Mouse (Mus musculus) heart, embryonic 14.5 days (tissue): ENCODE measurements around the gene Gm49321. TPM values are rescaled to one million over a fixed set of nuclear protein-coding genes. Genes with fewer than 3 reads are reported as not detected.
A peak's percentile ranks its signal among the peaks of the same experiment; 100 is the strongest.

Experiments
- ATAC-seq: fragments of 200-750 bp; cut with Nextera tagmentation; 2 replicates; pipeline ENCODE4 v1.8.0; 2017; ENCODE audit warnings: low read depth, moderate TSS enrichment; ENCODE audit not compliant: insufficient number of reproducible peaks, insufficient read depth, low FRiP score
- H3K27ac ChIP-seq, 2 experiments: fragments of 200-500 bp in 1 of 2; fragments of 300-500 bp in 1 of 2; sonication (generic) in 1 of 2; replicated peaks in 1 of 2; 2 replicates each; pipeline ENCODE4 v1.5.1; 2012 to 2014; ENCODE audit warnings: low read depth in 2 of 2, low read length in 2 of 2, control low read depth in 1 of 2, mild to moderate bottlenecking in 1 of 2, mixed read lengths in 1 of 2; ENCODE audit not compliant: control insufficient read depth in 1 of 2, insufficient read depth in 1 of 2
- H3K27me3 ChIP-seq: fragments of 300-500 bp; sonication (generic); 2 replicates; pipeline ENCODE4 v1.6.1; 2014; ENCODE audit warnings: mild to moderate bottlenecking, low read length, control low read depth; ENCODE audit not compliant: control insufficient read depth, insufficient read depth
- H3K36me3 ChIP-seq: fragments of 300-500 bp; sonication (generic); 2 replicates; pipeline ENCODE4 v1.6.1; 2014; ENCODE audit warnings: mild to moderate bottlenecking, control low read depth, low read length, mixed read lengths; ENCODE audit not compliant: control insufficient read depth, insufficient read depth
- H3K4me1 ChIP-seq, 2 experiments: fragments of 200-500 bp in 1 of 2; fragments of 300-500 bp in 1 of 2; sonication (generic) in 1 of 2; 2 replicates each; pipeline ENCODE4 v1.6.1; 2012 to 2014; ENCODE audit warnings: low read length in 2 of 2, control low read depth in 1 of 2, mixed read lengths in 1 of 2; ENCODE audit not compliant: control insufficient read depth in 2 of 2, insufficient read depth in 2 of 2
- H3K4me2 ChIP-seq: fragments of 300-500 bp; sonication (generic); 2 replicates; pipeline ENCODE4 v1.6.1; 2014; ENCODE audit warnings: mild to moderate bottlenecking, low read length
- H3K4me3 ChIP-seq, 2 experiments: fragments of 200-500 bp in 1 of 2; fragments of 300-500 bp in 1 of 2; sonication (generic) in 1 of 2; 2 replicates each; pipeline ENCODE4 v1.5.1; 2012 to 2014; ENCODE audit warnings: low read length in 2 of 2, mild to moderate bottlenecking in 2 of 2, control low read depth in 1 of 2, low read depth in 1 of 2, moderate library complexity in 1 of 2; ENCODE audit not compliant: control insufficient read depth in 1 of 2, insufficient read depth in 1 of 2
- H3K9ac ChIP-seq: fragments of 300-500 bp; sonication (generic); 2 replicates; pipeline ENCODE4 v1.6.1; 2014; ENCODE audit warnings: mild to moderate bottlenecking, low read length
- H3K9me3 ChIP-seq: fragments of 300-500 bp; sonication (generic); 2 replicates; pipeline ENCODE4 v1.6.1; 2016; ENCODE audit warnings: low read length, control low read depth; ENCODE audit not compliant: control insufficient read depth
- WGBS: fragments of 180-500 bp; shearing (Covaris S2); extraction: QIAGEN DNeasy Blood & Tissue Kit; methylation state at CpG from one replicate; pipeline ENCODE4 v1.1.7; 2014; 5-methylcytosine and 5-hydroxymethylcytosine counted together
- polyA plus RNA-seq: library from polyadenylated mRNA; unstranded; fragments of >200 nt; fragmentation: Nextera tagmentation; extraction: Ambion mirVana; gene quantifications from 2 replicates; pipeline ENCODE4 v1.2.1, GENCODE M21; 2014

The Gm49321 gene
- polyA plus RNA-seq, 1 experiment from 2014 or later = 13.1 TPM

DNA sequence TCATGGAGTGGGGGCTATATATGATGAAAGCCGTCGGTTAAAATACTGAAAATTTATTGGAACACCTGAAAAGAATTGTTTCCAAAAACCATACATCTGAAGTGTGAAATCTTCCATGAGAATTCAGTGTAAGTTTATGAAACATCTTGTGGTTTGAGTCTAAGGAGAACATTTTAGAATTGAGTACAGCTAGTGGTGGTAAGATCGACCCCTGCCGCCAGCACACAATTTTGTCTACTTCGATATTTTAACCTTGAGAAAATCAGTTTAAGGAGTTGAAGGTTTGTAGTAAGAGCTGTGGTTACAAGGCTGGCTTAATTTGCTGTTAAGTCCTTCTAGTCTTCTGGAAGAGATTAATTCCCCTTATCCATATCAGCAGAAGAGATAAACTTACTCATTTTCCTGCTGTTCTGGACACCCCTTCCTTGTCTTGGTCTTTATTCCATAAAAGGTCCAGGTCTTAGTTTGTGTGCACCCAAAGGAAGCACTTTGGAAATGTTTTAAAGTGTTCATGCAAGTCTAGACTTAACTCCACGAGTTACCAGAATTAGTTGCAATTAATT is 28.4 kb upstream of the Gm49321 start:
- H3K4me1 ChIP-seq = peaks cover 3 to 17% of the 10 kb centered on the region in 2 experiments
- WGBS = 1% methylated on average over 6 of the region's 6 CpGs
- no peaks in the 10 kb centered on the region for H3K27me3 ChIP-seq
- no peaks in the 10 kb centered on the region for H3K36me3 ChIP-seq
- peak overlapping the region; percentile 100 for H3K9ac ChIP-seq
- peak overlapping the region; percentile 70 to 97 for H3K4me3 ChIP-seq
- no peak for ATAC-seq
- H3K27ac ChIP-seq = peak overlapping the region; percentile 98 to 100
- H3K9me3 ChIP-seq = no peaks in the 10 kb centered on the region
- H3K4me2 ChIP-seq = peak overlapping the region; percentile 64

DNA sequence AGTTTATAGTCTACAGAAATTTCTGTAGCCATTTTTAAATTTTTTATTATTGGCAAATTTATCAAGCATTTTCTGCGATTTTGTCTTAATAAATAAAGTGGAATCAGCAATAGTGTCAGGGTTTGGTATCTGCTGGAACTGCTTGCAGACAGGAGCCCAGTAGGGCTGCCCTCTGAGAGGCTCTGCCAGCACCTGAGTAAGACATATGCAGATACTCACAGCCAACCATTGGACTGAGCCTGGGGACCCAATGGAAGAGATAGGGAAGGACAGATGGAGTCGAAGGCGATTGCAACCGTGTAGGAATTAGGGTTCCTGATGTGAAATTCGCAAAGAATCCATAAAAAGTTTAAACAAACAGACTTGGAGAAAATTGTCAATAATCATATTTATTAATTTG is 19.0 kb upstream of the Gm49321 start:
- no peak overlapping the region for H3K27ac ChIP-seq
- no peak overlapping the region for H3K9ac ChIP-seq
- no peaks in the 10 kb centered on the region for H3K27me3 ChIP-seq
- no peaks in the 10 kb centered on the region for H3K36me3 ChIP-seq
- no peak overlapping the region for H3K4me2 ChIP-seq
- no peaks in the 10 kb centered on the region for H3K9me3 ChIP-seq
- H3K4me3 ChIP-seq = no peak overlapping the region
- H3K4me1 ChIP-seq = peaks cover 2 to 13% of the 10 kb centered on the region in 2 experiments; a peak in 3 of 4 replicates
- 85% methylated on average over 5 of the region's 5 CpGs for WGBS
- no peak for ATAC-seq

DNA sequence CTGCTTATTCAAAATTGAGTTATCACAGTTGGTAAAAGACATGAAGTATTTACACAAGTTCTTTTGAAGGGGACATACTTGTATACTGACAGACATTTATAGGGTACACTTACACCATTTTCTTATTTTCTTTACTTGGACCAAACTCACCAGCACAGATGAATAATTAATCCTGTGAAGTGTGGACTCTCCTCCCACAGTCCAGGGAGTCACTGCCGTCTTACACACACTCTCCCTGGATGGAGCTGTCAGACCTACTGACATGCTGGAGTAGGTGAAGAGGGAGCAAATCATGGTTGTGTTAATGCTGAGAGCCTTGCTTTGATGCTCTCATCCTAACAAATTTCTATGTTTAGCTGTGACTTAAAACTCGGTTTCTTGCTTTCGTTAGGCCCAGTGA is 7.2 kb upstream of the Gm49321 start:
- Histone ChIP-seq H3K4me1 (0 out of 4 replicates have a peak, but pooled peaks cover 0 to 4% of the 10 kb centered on the region in 2 experiments), H3K4me2 (no peak overlapping the region), H3K9me3 (no peaks in the 10 kb centered on the region), H3K4me3 (no peak overlapping the region), H3K27me3 (no peaks in the 10 kb centered on the region), H3K36me3 (peaks cover 86% of the 10 kb centered on the region), H3K9ac (no peak overlapping the region), H3K27ac (peak overlapping the region in 1 of 2 experiments; percentile 5; a peak in 1 of 4 replicates)
- no peak for ATAC-seq
- WGBS = 50% methylated on average over 3 of the region's 3 CpGs

DNA sequence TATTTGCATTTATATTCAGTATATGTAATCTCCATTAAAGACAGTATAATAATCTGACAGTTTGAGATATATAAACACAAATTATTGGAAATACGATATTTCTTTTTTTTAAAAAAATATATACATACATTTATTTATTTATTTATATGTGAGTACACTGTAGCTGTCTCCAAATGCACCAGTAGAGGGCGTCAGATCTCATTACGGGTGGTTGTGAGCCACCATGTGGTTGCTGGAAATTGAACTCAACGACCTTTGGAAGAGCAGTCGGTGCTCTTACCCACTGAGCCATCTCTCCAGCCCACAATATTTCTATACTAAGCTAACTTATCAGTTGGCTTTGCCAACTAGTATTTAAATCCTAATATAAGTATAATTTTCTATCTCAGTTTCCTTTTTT is 6.2 kb upstream of the Gm49321 start:
- WGBS = 45% methylated on average over 5 of the region's 5 CpGs
- Histone ChIP-seq H3K4me2 (no peak overlapping the region), H3K9ac (no peak overlapping the region), H3K4me1 (no peaks in the 10 kb centered on the region), H3K27me3 (no peaks in the 10 kb centered on the region), H3K36me3 (peaks cover 93% of the 10 kb centered on the region), H3K4me3 (no peak overlapping the region), H3K9me3 (no peaks in the 10 kb centered on the region), H3K27ac (no peak overlapping the region)
- no peak for ATAC-seq

DNA sequence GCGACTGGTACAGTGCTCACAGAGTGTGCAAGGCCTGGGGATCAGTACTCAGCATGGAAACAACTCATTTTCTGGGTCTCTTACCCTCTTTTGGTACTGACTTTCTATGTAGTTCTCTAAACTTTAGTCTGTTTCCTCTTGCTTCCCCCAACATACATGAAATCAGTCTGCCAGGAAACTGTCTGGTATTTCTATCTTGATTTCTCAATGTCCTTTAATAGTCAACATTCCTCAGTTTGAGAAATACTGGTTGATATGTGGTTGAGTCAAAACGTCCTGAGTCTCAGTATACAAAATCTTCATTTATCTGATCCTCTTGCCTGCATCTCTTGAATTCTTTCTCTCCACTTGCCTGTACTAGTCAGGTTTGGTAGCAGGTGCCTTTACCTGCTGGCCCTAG is 2.9 kb upstream of the Gm49321 start:
- Histone ChIP-seq H3K9me3 (no peaks in the 10 kb centered on the region), H3K27me3 (no peaks in the 10 kb centered on the region), H3K36me3 (peaks cover 95% of the 10 kb centered on the region), H3K4me1 (no peaks in the 10 kb centered on the region), H3K27ac (no peak overlapping the region), H3K4me2 (no peak overlapping the region), H3K4me3 (no peak overlapping the region), H3K9ac (no peak overlapping the region)
- 56% methylated on average over 2 of the region's 2 CpGs for WGBS
- no peak for ATAC-seq

DNA sequence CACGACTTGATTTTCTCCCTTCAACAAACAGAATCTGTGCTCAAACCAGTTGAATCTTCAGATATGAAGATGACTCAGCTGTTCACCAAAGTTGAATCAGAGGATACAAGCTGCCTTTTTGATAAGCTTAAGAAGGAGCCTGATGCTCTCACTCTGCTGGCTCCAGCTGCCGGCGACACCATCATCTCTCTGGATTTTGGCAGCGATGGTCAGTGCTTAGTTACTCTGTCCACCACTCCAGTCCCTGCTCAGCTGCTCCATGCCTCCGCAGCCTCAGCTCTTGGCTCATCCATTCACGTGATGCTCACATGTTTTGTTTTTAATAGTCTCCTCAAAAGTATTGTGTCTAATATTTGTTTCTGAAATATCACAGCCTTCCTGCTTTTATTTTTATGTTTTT is 2.1 kb downstream of the Gm49321 start:
- no peak overlapping the region for H3K4me2 ChIP-seq
- no peak for ATAC-seq
- H3K4me3 ChIP-seq = no peak overlapping the region
- 72% methylated on average over 6 of the region's 6 CpGs for WGBS
- no peaks in the 10 kb centered on the region for H3K27me3 ChIP-seq
- peaks cover 0 to 5% of the 10 kb centered on the region in 2 experiments; a peak in 1 of 4 replicates for H3K4me1 ChIP-seq
- H3K36me3 ChIP-seq = peaks cover 95% of the 10 kb centered on the region
- no peaks in the 10 kb centered on the region for H3K9me3 ChIP-seq
- H3K27ac ChIP-seq = no peak overlapping the region
- no peak overlapping the region for H3K9ac ChIP-seq

DNA sequence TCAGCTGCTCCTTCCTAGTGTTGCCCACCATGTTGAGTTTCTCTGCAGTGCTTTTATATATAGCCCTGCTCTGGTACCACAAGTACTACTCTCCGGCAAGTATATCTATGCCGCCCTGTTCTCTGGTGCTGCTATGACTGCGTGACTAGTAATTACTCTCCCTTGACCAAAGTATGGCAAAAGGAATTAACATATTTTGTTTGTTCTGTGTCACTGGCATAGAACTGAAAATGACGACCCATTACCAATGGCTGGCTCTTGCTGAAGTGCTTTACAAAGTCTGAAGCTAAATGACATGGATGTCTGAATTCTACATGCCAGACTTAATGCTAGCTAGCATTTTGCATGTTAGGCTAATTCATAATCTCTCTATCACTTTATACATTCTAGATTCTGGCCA is 11.0 kb downstream of the Gm49321 start:
- Histone ChIP-seq H3K4me2 (peak overlapping the region; percentile 76), H3K27ac (peak overlapping the region; percentile 66 to 85), H3K36me3 (peaks cover 40% of the 10 kb centered on the region), H3K4me1 (peaks cover 4 to 13% of the 10 kb centered on the region in 2 experiments), H3K4me3 (peak overlapping the region; percentile 22 to 52; a peak in 3 of 4 replicates), H3K27me3 (no peaks in the 10 kb centered on the region), H3K9me3 (no peaks in the 10 kb centered on the region), H3K9ac (peak overlapping the region; percentile 81)
- 59% methylated on average over 4 of the region's 4 CpGs for WGBS
- ATAC-seq = no peak
